Mouse (Mus musculus) intestine, embryonic 16.5 days (tissue): ENCODE measurements around the gene Thada. TPM values are rescaled to one million over a fixed set of nuclear protein-coding genes. Genes with fewer than 3 reads are reported as not detected.
A peak's percentile ranks its signal among the peaks of the same experiment; 100 is the strongest.

Experiments used
- ATAC-seq: fragments of 200-750 bp; cut with Nextera tagmentation; 2 replicates; pipeline ENCODE4 v1.8.0; 2017; ENCODE audit warnings: moderate TSS enrichment, moderate library complexity
- H3K27ac ChIP-seq: fragments of 300-500 bp; sonication (generic); 2 replicates; pipeline ENCODE4 v1.5.1; 2014; ENCODE audit warnings: mild to moderate bottlenecking, low read length
- H3K27me3 ChIP-seq: fragments of 300-500 bp; sonication (generic); replicated peaks from 2 replicates; pipeline ENCODE4 v1.6.1; 2014; ENCODE audit warnings: low read length, control low read depth, mixed read lengths; ENCODE audit not compliant: control insufficient read depth, insufficient read depth
- H3K36me3 ChIP-seq: fragments of 300-500 bp; sonication (generic); 2 replicates; pipeline ENCODE4 v1.6.1; 2014; ENCODE audit warnings: low read length, control low read depth; ENCODE audit not compliant: control insufficient read depth, insufficient read depth
- H3K4me1 ChIP-seq: fragments of 300-500 bp; sonication (generic); 2 replicates; pipeline ENCODE4 v1.6.1; 2014; ENCODE audit warnings: low read length, control low read depth, mixed read lengths; ENCODE audit not compliant: control insufficient read depth, insufficient read depth
- H3K4me2 ChIP-seq: fragments of 300-500 bp; sonication (generic); 2 replicates; pipeline ENCODE4 v1.6.1; 2014; ENCODE audit warnings: low read depth, low read length, control low read depth
- H3K4me3 ChIP-seq: fragments of 300-500 bp; sonication (generic); 2 replicates; pipeline ENCODE4 v1.5.1; 2014; ENCODE audit warnings: mild to moderate bottlenecking, low read length
- H3K9ac ChIP-seq: fragments of 300-500 bp; sonication (generic); 2 replicates; pipeline ENCODE4 v1.6.1; 2014; ENCODE audit warnings: low read depth, low read length
- H3K9me3 ChIP-seq: fragments of 300-500 bp; sonication (generic); 2 replicates; pipeline ENCODE4 v1.6.1; 2016; ENCODE audit warnings: low read length, control low read depth; ENCODE audit not compliant: control insufficient read depth
- WGBS: fragments of 180-500 bp; shearing (Covaris S2); extraction: QIAGEN DNeasy Blood & Tissue Kit; methylation state at CpG from one replicate; pipeline ENCODE4 v1.1.7; 2014; 5-methylcytosine and 5-hydroxymethylcytosine counted together
- polyA plus RNA-seq: library from polyadenylated mRNA; unstranded; fragments of >200 nt; fragmentation: Nextera tagmentation; extraction: Ambion mirVana; gene quantifications from 2 replicates; pipeline ENCODE4 v1.2.1, GENCODE M21; 2015

The Thada gene
- polyA plus RNA-seq, 1 experiment from 2014 or later = 5.3 TPM

DNA sequence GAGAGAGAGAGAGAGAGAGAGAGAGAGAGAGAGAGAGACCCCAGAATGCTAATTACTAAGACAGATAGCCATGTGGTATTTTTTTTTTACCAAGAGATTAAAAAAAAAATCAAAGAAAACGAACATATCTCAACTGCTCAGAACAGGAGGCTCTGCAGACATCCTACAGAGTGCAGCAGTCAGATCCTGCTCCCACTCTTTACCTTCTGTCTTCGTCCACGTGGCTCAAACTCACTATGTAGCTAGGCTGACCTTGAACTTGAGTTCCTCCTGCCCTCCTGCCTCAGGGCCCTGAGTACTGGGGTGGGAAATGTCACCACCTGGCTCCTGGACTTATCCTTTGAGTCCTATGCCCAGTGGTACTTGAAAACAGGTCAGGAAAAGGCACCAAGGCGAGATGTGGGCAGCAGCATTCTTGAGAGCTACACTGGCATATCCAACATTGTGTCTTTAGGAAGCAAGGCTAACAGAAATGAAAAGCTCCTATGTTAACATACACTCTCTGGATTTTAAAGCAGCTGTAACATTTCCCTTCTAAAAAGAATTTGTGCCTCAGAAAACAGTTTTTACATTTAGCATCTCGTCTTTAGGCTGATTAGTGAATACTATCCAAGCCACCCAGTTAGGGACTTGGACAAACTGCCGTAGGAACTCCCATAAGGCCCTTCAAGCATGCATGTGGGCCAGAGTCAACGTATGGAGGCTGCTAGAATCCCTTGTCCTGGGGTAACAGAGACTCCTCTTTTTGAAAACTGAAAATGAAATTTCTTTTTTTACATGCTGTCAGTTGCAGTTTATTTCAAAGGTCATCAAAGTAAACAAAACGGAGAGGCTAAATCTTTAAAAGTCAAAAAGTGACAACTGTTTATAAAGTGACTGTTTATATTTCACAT is 183.4 kb downstream of the Thada start:
- peak overlapping the region; percentile 79 for H3K27ac ChIP-seq
- ATAC-seq = no peak
- 60% methylated on average over 8 of the region's 8 CpGs for WGBS

DNA sequence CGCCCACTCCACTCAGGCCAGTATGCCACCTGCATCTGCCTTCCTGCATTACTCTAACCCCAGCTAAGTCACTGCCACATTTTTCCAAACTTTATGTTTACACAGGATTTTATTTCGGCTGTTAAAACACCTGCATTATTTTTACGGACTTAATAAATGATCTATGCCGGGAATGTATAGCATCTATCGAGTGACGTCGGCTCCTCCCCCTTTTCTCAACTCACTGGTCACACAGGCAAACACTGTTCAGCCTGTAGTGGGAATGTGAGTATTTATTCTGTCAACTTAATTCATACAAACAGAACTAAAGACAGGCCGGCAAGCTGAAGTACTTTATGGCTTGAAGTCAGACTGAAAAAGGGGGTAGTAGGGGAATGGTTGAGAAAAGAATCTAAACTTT is 187.0 kb downstream of the Thada start:
- Histone ChIP-seq H3K36me3 (no peaks in the 10 kb centered on the region), H3K4me2 (no peak overlapping the region), H3K4me1 (peaks cover 26% of the 10 kb centered on the region), H3K27me3 (no peaks in the 10 kb centered on the region), H3K4me3 (no peak overlapping the region), H3K9me3 (no peaks in the 10 kb centered on the region), H3K27ac (no peak overlapping the region), H3K9ac (no peak overlapping the region)
- WGBS = 37% methylated on average over 8 of the region's 8 CpGs
- ATAC-seq = no peak; the same call in 1 of the 2 replicates

More for the DNA sequence above, 183.4 kb downstream of the Thada start:
- H3K9me3 ChIP-seq = no peaks in the 10 kb centered on the region
- no peak overlapping the region for H3K9ac ChIP-seq
- peaks cover 20% of the 10 kb centered on the region for H3K4me1 ChIP-seq
- H3K4me3 ChIP-seq = no peak overlapping the region
- no peaks in the 10 kb centered on the region for H3K36me3 ChIP-seq
- no peaks in the 10 kb centered on the region for H3K27me3 ChIP-seq
- no peak overlapping the region for H3K4me2 ChIP-seq

DNA sequence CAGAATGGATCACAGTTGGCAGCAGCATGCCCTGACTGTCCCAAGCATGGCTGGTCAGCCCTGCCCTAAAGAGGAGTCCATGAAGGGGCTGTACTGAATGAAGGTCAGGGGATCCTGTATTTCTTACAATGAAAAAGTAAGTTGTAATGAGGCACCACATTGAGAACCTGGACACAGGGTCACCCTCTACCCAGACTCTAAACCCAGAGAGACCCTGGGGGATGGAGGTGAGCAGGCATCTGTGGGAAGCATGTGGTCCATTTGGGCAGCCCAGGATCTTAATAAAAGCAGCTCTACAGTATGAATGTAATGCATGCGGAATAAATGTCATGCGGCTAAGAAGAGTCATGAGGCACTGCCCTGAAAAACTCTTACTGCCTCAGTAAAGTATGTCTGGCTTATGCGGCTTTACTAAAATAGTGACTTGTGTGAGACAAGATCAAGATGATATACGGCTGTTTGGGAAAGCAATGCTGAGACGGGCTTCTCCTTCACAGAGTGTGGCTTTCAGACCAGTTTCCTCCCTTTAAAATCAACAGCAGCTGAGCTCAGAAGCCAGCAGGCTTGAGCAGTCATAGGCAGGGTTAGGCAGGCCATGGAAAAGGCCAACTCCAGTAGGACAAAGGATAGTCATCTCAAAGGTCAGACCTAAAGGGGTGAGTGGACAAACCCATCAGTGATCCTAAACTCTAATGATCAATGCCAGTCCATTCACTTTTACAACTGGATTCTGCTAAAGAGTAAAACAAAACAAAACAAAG is 187.6 kb downstream of the Thada start:
- H3K4me2 ChIP-seq = no peak overlapping the region
- H3K9me3 ChIP-seq = no peaks in the 10 kb centered on the region
- peak overlapping the region; percentile 50; the same call in 1 of the 2 replicates for H3K27ac ChIP-seq
- no peak overlapping the region for H3K9ac ChIP-seq
- peaks cover 26% of the 10 kb centered on the region for H3K4me1 ChIP-seq
- H3K36me3 ChIP-seq = no peaks in the 10 kb centered on the region
- no peaks in the 10 kb centered on the region for H3K27me3 ChIP-seq
- no peak overlapping the region for H3K4me3 ChIP-seq
- WGBS = 43% methylated on average over 5 of the region's 5 CpGs
- peak; percentile 45; the same call in 1 of the 2 replicates for ATAC-seq

DNA sequence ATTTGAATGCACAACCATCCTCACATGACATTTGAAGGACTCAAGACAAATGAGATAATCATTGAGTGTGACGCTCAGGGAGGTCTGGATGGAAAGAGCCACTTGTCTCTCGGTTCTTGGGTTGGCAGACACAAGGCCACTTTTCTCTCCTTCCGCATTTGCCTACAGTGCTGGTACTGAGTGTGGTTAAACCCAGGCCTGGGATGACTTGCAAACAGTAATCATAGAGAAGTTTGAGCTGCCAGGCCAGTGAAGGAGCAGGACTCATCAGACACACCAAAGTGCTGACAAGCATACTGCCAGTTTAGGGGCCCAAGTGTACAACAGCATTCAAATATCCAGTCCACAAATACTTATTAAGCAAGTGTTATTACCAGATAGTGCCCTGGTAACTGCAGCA is 191.0 kb downstream of the Thada start:
- H3K9me3 ChIP-seq = no peaks in the 10 kb centered on the region
- ATAC-seq = no peak
- no peak overlapping the region for H3K4me2 ChIP-seq
- H3K27me3 ChIP-seq = no peaks in the 10 kb centered on the region
- H3K4me1 ChIP-seq = peaks cover 26% of the 10 kb centered on the region
- no peaks in the 10 kb centered on the region for H3K36me3 ChIP-seq
- WGBS = 74% methylated on average over 3 of the region's 3 CpGs
- no peak overlapping the region for H3K27ac ChIP-seq
- no peak overlapping the region for H3K4me3 ChIP-seq
- no peak overlapping the region for H3K9ac ChIP-seq

DNA sequence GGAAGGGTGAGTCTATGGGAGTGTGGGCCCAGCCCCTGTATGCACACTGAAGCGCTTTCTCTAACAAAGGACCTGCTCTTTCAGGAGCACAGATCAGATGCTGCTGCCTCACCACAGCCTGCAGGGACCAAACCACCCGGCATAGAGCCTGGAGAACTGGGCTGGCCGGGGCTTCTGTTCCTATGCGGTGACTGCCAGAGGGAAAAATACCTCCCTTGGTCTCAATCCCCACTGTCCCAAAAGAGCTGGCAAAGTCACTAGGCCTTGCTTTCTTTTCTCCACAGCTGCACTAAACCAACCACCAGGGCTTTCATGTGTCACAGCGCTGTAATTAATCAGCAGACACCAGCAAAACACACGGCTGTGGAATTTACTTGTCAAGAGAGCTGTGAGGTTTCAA is 191.8 kb downstream of the Thada start:
- ATAC-seq = no peak

DNA sequence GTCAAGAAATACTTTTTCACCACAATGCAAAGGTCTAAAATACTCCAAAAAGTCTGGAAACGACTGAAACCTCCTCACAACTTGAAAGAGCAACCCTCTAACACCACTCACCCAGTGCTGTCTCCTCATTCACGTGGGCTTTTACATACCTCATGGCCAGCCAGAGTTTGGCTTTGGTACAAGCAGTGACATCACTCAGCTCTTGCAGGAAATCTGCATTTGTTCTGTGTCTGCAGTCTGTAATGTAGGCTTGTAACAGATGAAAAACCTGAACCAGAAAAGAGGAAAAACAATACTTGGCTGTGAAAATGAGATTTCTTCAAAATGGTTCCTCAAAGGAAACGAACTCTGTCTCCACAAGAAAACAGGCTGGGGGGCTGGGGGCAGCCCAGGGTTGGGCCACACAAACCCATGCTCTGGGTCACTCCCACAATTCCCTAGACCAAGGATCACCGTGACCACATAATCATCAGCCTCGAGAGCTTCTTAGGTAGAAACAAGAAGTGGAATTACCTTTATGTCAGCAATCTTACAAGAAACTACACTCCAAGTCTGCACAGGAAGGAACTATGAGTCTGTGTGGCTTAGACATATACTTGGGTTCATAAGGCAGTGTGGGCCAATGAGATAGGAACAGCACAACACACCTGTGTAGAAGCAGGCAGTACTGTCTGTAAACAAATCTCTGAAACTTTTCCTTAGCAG is 193.3 kb downstream of the Thada start:
- ATAC-seq = peak; percentile 47; the same call in 1 of the 2 replicates
- Histone ChIP-seq H3K9ac (no peak overlapping the region), H3K27me3 (no peaks in the 10 kb centered on the region), H3K27ac (no peak overlapping the region; the same call in 1 of the 2 replicates), H3K4me3 (no peak overlapping the region), H3K4me1 (peaks cover 16% of the 10 kb centered on the region), H3K4me2 (no peak overlapping the region), H3K9me3 (no peaks in the 10 kb centered on the region), H3K36me3 (no peaks in the 10 kb centered on the region)
- 51% methylated on average over 5 of the region's 5 CpGs for WGBS

More for the DNA sequence above, 191.8 kb downstream of the Thada start:
- WGBS = 52% methylated on average over 6 of the region's 6 CpGs
- H3K36me3 ChIP-seq = no peaks in the 10 kb centered on the region
- no peaks in the 10 kb centered on the region for H3K27me3 ChIP-seq
- no peak overlapping the region for H3K4me3 ChIP-seq
- no peaks in the 10 kb centered on the region for H3K9me3 ChIP-seq
- H3K27ac ChIP-seq = peak overlapping the region; percentile 16; the same call in 1 of the 2 replicates
- no peak overlapping the region for H3K4me2 ChIP-seq
- no peak overlapping the region for H3K9ac ChIP-seq
- H3K4me1 ChIP-seq = peaks cover 21% of the 10 kb centered on the region

DNA sequence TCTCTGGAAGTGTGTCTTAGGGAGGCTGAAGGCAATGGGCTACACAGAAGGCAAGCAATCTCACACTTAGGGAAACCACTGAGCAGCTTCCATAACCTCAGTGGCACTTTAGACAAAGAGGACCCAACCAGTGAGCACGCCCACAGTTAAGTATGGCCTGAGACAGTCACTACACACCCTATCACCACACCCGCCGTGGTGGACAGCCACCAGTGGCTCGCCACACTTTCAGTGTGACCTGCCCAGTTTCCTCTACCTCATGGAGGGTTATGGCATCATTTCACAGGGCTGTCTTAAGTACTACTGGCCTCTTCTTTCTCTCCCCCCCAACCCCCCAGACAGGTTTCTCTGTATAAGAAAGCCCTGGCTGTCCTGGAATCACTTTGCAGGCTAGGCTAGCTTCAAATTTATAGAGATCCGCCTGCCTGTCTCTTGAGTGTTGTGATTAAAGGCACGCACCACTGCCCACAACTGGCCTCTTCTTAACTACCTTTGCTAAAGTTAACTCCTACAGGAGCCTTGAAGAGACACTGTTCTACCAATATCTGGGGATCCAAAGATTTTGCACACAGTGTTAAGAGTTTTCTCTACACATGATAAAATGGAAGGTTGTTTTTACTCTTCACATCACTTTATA is 194.3 kb downstream of the Thada start:
- Histone ChIP-seq H3K27me3 (no peaks in the 10 kb centered on the region), H3K27ac (no peak overlapping the region), H3K9me3 (no peaks in the 10 kb centered on the region), H3K4me1 (peaks cover 20% of the 10 kb centered on the region), H3K36me3 (no peaks in the 10 kb centered on the region), H3K9ac (no peak overlapping the region), H3K4me3 (no peak overlapping the region), H3K4me2 (no peak overlapping the region)
- no peak for ATAC-seq
- WGBS = 80% methylated on average over 6 of the region's 6 CpGs

DNA sequence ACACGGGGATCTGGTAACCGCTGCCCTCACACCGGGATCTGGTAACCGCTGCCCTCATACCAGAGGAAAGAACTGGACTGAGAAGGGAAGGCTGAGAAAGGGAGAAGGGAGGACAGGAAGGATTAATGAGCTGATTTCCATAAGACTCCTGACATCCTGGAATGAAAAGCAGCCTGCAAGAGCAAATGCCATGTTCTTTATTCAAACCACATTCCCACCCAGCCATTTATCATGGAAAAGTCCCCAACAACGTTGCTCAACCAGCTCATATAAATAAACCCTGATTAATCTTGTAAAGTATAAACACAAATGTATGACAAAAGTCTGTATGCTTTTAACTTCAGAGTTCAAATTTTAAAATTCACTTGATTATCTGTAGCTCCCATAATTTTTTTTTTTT is 196.3 kb downstream of the Thada start:
- Histone ChIP-seq H3K4me3 (no peak overlapping the region), H3K9ac (no peak overlapping the region), H3K4me2 (no peak overlapping the region), H3K9me3 (no peaks in the 10 kb centered on the region), H3K27me3 (no peaks in the 10 kb centered on the region), H3K36me3 (no peaks in the 10 kb centered on the region), H3K4me1 (peaks cover 29% of the 10 kb centered on the region), H3K27ac (no peak overlapping the region)
- no peak for ATAC-seq
- 83% methylated on average over 5 of the region's 5 CpGs for WGBS
